Mouse (Mus musculus) granulocyte monocyte progenitor cell, adult 5-6 weeks (primary cell): Measurements from ENCODE around the gene Nup37. TPM values are rescaled to one million over a fixed set of nuclear protein-coding genes. Genes with fewer than 3 reads are reported as not detected.

Experiments
- ATAC-seq: replicated peaks from 2 replicates; pipeline ENCODE4 v1.8.0; 2016; ENCODE audit warnings: mild to moderate bottlenecking, moderate TSS enrichment, inconsistent platforms; ENCODE audit not compliant: poor library complexity, severe bottlenecking
- total RNA-seq, 2 experiments: library from RNA; stranded (forward) in 1 of 2; stranded (reverse) in 1 of 2; fragments of 200-712, 200-1000 nt in 1 of 2; fragments of >200 nt in 1 of 2; fragmentation: Nextera tagmentation in 1 of 2; gene quantifications; 2 replicates each; pipeline ENCODE4 v1.2.3; 2014 to 2017

Nup37 gene
- total RNA-seq, 2 experiments from 2014 or later, result 57.7 to 89.4 TPM

DNA sequence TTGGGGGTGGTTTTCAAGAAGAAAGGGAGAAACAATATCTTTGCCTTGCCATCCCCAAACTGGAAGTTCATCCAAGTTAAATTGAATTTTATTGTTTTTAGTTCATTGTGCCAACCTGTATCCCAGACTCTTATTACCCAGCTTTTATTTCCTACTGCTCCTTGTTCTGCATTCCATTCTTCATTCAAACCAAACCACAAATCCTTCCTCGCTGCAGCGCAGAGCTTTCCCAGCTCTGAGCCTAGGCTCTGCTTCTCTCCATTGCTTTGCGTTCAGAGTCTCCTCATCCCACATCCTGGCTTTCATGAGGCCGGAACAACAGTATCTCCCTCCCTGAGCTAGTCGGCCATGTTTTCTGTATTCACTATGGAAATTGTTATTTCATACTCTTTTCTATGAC lies 74.9 kb downstream of the Nup37 start:
- no peak for ATAC-seq

DNA sequence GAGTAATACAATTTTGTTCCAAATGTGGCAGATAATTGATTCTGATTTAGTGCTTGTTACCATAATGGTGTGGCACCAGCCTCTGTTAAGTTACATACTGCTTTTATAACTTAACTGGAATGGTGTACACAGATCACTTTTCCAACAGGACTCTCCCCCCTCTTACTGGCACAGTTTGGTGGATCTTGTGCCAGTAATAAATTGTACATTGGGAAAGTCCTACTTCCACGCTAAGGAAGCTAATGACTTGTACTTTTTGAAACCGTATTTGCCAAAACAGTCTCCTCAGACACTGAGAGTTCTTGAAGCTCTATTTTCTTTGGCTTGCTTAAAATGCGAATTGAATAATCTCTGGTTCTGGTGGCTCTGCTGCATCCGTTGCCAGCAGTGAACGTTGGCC lies 78.6 kb downstream of the Nup37 start:
- no peak for ATAC-seq

DNA sequence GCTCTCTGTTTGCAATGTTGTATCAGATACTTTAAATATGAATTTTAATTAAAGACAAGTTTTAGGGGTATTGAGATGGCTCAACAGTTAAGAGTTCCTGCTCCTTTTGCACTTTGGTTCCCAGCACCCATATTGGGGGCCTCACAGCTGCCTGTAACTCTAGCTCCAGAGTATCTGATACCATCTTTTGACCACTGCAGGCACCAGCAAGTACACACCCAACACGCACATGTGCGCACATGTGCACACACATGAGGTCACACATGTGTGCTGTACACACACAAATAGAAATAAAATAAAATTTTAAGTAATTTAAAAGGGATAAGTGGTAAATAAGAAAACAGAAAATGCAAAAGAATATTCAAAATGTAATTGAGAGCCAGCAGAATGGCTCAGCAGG lies 81.2 kb downstream of the Nup37 start:
- ATAC-seq, result no peak

Other genes with a start within 250 kb of the Nup37 start
- gene Pmch, start 55.9 kb upstream of the Nup37 start, total RNA-seq (2014; fragmentation: Nextera tagmentation), result not detected in 2 replicates
- not detected in 2 replicates for gene Pmch, start 55.9 kb upstream of the Nup37 start, total RNA-seq (2017)
- gene Parpbp, start 51 bp upstream of the Nup37 start, total RNA-seq (2014; fragmentation: Nextera tagmentation), result 9.4 and 9.5 TPM in 2 replicates
- gene Parpbp, start 51 bp upstream of the Nup37 start, total RNA-seq (2017), result 23.2 and 34.2 TPM in 2 replicates
- gene Washc3, start 54.1 kb downstream of the Nup37 start, total RNA-seq (2014; fragmentation: Nextera tagmentation), result 69.6 and 93.3 TPM in 2 replicates
- gene Washc3, start 54.1 kb downstream of the Nup37 start, total RNA-seq (2017), result 33.0 and 33.9 TPM in 2 replicates
- gene Dram1, start 232.1 kb downstream of the Nup37 start, total RNA-seq (2014; fragmentation: Nextera tagmentation), result 21.7 and 34.6 TPM in 2 replicates
- gene Dram1, start 232.1 kb downstream of the Nup37 start, total RNA-seq (2017), result 24.8 and 33.2 TPM in 2 replicates
- gene Gnptab, start 232.1 kb downstream of the Nup37 start, total RNA-seq (2014; fragmentation: Nextera tagmentation), result 80.5 and 85.2 TPM in 2 replicates
- gene Gnptab, start 232.1 kb downstream of the Nup37 start, total RNA-seq (2017), result 53.4 and 62.9 TPM in 2 replicates